Mouse (Mus musculus) CH12.LX (cell line): Measurements from ENCODE around the gene Smpd3.

Experiments used
- CTCF ChIP-seq, 2 experiments: IDR thresholded peaks in 1 of 2; conservative IDR thresholded peaks in 1 of 2; 2 replicates each; pipeline ENCODE4 v1.5.1; 2011 to 2012; ENCODE audit warnings: low read depth in 2 of 2, low read length in 2 of 2, improper control_type of control experiment in 1 of 2, inconsistent platforms in 1 of 2, mild to moderate bottlenecking in 1 of 2, moderate library complexity in 1 of 2
- EP300 ChIP-seq: IDR thresholded peaks from 2 replicates; pipeline ENCODE4 v1.6.1; 2011; ENCODE audit warnings: low read length, improper control_type of control experiment
- GABPA ChIP-seq: IDR thresholded peaks from 2 replicates; pipeline ENCODE4 v1.6.1; 2012; ENCODE audit warnings: low read depth, low read length, improper control_type of control experiment, inconsistent platforms; ENCODE audit not compliant: insufficient replicate concordance
- HCFC1 ChIP-seq: IDR thresholded peaks from 2 replicates; pipeline ENCODE4 v1.6.1; 2012; ENCODE audit warnings: low read depth, mild to moderate bottlenecking, inconsistent platforms, low read length, improper control_type of control experiment
- RAD21 ChIP-seq: IDR thresholded peaks from 2 replicates; pipeline ENCODE4 v1.6.1; 2011; ENCODE audit warnings: low read depth, mild to moderate bottlenecking, low read length, improper control_type of control experiment, moderate library complexity
- SIN3A ChIP-seq: IDR thresholded peaks from 2 replicates; pipeline ENCODE4 v1.6.1; 2012; ENCODE audit warnings: low read length, improper control_type of control experiment, inconsistent platforms
- ZNF384 ChIP-seq: IDR thresholded peaks from 2 replicates; pipeline ENCODE4 v1.6.1; 2012; ENCODE audit warnings: low read depth, low read length, improper control_type of control experiment, inconsistent platforms

- TF ChIP-seq SIN3A, result no peak
- no peak for TF ChIP-seq RAD21
- no peak for TF ChIP-seq EP300
- TF ChIP-seq HCFC1, result no peak
- no peak for TF ChIP-seq CTCF (conservative IDR thresholded peaks at IDR 0.05 in 1 of 2, IDR thresholded peaks at IDR 0.05 in 1 of 2; ENCODE audit: low read depth in 2 of 2, low read length in 2 of 2)
- no peak for TF ChIP-seq GABPA
- no peak for TF ChIP-seq ZNF384
Measured at GRCm38 (mm10) chr8:106288732-106289131, 49.1 kb downstream of the Smpd3 start.
